Mouse (Mus musculus) liver, postnatal 0 days (tissue): ENCODE data around the gene Nrxn2. TPM values are rescaled to one million over a fixed set of nuclear protein-coding genes. Genes with fewer than 3 reads are reported as not detected.
A peak's percentile ranks its signal among the peaks of the same experiment; 100 is the strongest.

Experiments used
- ATAC-seq: fragments of 200-750 bp; cut with Nextera tagmentation; 2 replicates; pipeline ENCODE4 v1.8.0; 2017; ENCODE audit warnings: mild to moderate bottlenecking, moderate library complexity
- DNase-seq: peaks from one replicate; pipeline ENCODE4 v3.0.0-alpha.2; 2016
- H3K27ac ChIP-seq: fragments of 300-500 bp; sonication (generic); 2 replicates; pipeline ENCODE4 v1.5.1; 2014; ENCODE audit warnings: antibody characterized with exemption, moderate library complexity, mild to moderate bottlenecking, low read depth
- H3K27me3 ChIP-seq: fragments of 300-500 bp; sonication (generic); 2 replicates; pipeline ENCODE4 v1.6.1; 2014; ENCODE audit warnings: low read length, control low read depth, mixed read lengths; ENCODE audit not compliant: insufficient read depth
- H3K36me3 ChIP-seq: fragments of 300-500 bp; sonication (generic); replicated peaks from 2 replicates; pipeline ENCODE4 v1.6.1; 2014; ENCODE audit warnings: mild to moderate bottlenecking, control low read depth, low read length, moderate library complexity, mixed read lengths; ENCODE audit not compliant: insufficient read depth
- H3K4me1 ChIP-seq: fragments of 300-500 bp; sonication (generic); 2 replicates; pipeline ENCODE4 v1.6.1; 2014; ENCODE audit warnings: antibody characterized with exemption, mild to moderate bottlenecking, control low read depth; ENCODE audit not compliant: insufficient read depth
- H3K4me2 ChIP-seq: fragments of 300-500 bp; sonication (generic); 2 replicates; pipeline ENCODE4 v1.6.1; 2014; ENCODE audit warnings: low read depth, mild to moderate bottlenecking, low read length, moderate library complexity, mixed read lengths
- H3K4me3 ChIP-seq: fragments of 300-500 bp; sonication (generic); 2 replicates; pipeline ENCODE4 v1.5.1; 2014; ENCODE audit warnings: low read depth, low read length
- H3K9ac ChIP-seq: fragments of 300-500 bp; sonication (generic); replicated peaks from 2 replicates; pipeline ENCODE4 v1.6.1; 2014; ENCODE audit warnings: mild to moderate bottlenecking, moderate library complexity
- H3K9me3 ChIP-seq: fragments of 300-500 bp; sonication (generic); 2 replicates; pipeline ENCODE4 v1.6.1; 2016; ENCODE audit warnings: mild to moderate bottlenecking, control low read depth, low read length, mixed read lengths
- CTCF ChIP-seq: sonication (generic); IDR thresholded peaks from 2 replicates; pipeline ENCODE4 v1.5.1; 2016; ENCODE audit warnings: antibody characterized with exemption, low read depth
- EP300 ChIP-seq: IDR thresholded peaks from 2 replicates; pipeline ENCODE4 v1.6.1; 2016; ENCODE audit warnings: antibody characterized with exemption, low read depth, mild to moderate bottlenecking
- WGBS: fragments of 180-500 bp; shearing (Covaris S2); extraction: QIAGEN DNeasy Blood & Tissue Kit; methylation state at CpG from one replicate; pipeline ENCODE4 v1.1.7; 2014; ENCODE audit not compliant: insufficient replicate concordance; 5-methylcytosine and 5-hydroxymethylcytosine counted together
- polyA plus RNA-seq: library from polyadenylated mRNA; unstranded; fragments of >200 nt; fragmentation: Nextera tagmentation; extraction: Ambion mirVana; gene quantifications from 2 replicates; pipeline ENCODE4 v1.2.1, GENCODE M21; 2015

The Nrxn2 gene
- polyA plus RNA-seq, 1 experiment from 2014 or later, result 0.97 TPM

DNA sequence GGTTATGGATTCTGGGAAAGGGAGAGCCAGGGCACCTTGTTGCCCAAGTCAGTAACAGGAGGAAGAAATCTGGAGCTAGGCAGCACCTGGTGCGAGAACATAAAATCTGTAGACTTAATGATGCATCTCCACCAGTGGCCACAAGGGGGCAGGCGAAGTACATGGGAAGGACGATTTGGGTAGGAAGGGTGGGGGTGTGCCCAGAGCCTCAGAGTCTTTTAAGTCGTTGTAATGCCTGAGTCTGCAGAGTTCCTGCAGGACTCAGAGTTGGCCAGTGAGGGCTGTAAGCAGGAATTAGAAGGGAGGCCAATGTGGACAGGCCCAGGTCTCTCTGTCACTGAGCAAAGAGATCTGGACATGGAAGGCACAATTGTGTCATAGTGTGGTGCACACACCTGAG, 70.5 kb downstream of the Nrxn2 start:
- Histone ChIP-seq H3K27me3 (peaks cover 29% of the 10 kb centered on the region), H3K9ac (no peak overlapping the region), H3K36me3 (no peaks in the 10 kb centered on the region), H3K4me3 (no peak overlapping the region), H3K27ac (no peak overlapping the region), H3K4me2 (no peak overlapping the region), H3K9me3 (no peaks in the 10 kb centered on the region), H3K4me1 (no peaks in the 10 kb centered on the region)
- DNase-seq (peak; percentile 86), ATAC-seq (peak; percentile 35; the same call in 1 of the 2 replicates)
- WGBS, result 1% methylated on average over 4 of the region's 4 CpGs
- TF ChIP-seq EP300 (no peak), CTCF (peak; percentile 99)

DNA sequence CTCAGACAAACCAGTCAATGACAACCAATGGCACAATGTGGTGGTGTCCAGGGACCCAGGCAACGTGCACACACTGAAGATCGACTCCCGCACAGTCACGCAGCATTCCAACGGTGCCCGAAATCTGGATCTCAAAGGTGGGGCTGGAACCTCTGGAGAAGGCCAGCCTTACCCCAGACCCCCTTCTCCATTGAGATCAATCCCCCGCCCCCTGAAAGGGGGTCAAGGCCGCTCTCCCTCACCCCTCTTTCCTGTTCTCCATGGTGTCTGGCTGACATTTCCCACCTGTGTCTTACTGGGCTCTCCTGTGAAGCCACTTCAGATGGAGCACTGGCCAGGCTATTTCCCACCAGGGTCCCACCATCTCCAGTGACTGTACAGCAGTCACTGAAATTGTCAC, 73.0 kb downstream of the Nrxn2 start:
- Histone ChIP-seq H3K9ac (no peak overlapping the region), H3K4me3 (no peak overlapping the region), H3K27me3 (peaks cover 54% of the 10 kb centered on the region), H3K27ac (no peak overlapping the region), H3K36me3 (no peaks in the 10 kb centered on the region), H3K9me3 (no peaks in the 10 kb centered on the region), H3K4me1 (no peaks in the 10 kb centered on the region), H3K4me2 (no peak overlapping the region)
- no peak for TF ChIP-seq EP300
- no peak for TF ChIP-seq CTCF
- ATAC-seq (no peak), DNase-seq (no peak)
- 77% methylated on average over 8 of the region's 8 CpGs for WGBS

DNA sequence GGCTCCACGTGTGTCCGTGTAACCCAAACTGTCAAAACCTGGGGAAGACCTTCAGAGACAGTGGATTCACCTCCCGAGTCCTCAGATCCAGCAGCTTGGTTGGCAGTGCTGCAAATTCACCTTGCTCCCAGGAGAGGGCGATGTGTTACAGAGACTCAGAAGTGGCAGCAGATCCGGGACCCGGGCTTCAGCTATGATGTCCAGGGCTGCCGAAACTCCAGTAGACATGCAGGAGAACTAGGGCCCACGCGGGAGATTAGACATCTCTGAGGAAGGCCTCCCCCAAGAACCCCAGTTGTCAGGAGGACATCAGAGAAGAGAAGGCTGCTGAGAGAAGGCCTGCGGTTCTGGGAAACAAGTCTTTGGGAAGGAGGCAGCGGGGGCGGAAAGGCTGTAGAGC, 73.6 kb downstream of the Nrxn2 start:
- ATAC-seq, result no peak
- no peak overlapping the region for H3K27ac ChIP-seq
- no peaks in the 10 kb centered on the region for H3K4me1 ChIP-seq
- no peak overlapping the region for H3K4me2 ChIP-seq
- TF ChIP-seq EP300 (no peak), CTCF (peak; percentile 77)
- no peaks in the 10 kb centered on the region for H3K9me3 ChIP-seq
- H3K9ac ChIP-seq, result no peak overlapping the region
- H3K4me3 ChIP-seq, result no peak overlapping the region
- no peaks in the 10 kb centered on the region for H3K36me3 ChIP-seq
- WGBS, result 16% methylated on average over 12 of the region's 12 CpGs
- DNase-seq, result peak; percentile 56
- peaks cover 60% of the 10 kb centered on the region for H3K27me3 ChIP-seq

DNA sequence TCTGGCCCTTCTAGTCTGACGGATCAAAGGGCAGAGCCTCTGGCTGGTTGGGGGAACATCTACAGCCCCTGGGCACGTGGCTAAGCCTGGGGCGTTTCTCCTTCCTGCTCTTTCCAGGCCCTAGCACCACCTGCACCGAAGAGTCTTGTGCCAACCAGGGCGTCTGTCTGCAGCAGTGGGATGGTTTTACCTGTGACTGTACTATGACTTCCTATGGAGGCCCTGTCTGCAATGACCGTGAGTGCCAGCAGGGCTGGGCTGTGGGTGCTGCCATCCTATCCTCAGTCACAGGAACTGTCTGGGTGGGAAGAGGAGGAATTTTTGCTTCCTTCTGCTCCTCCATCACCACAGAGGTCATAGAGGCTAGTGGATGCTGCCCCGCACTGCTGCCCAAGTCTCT, 74.7 kb downstream of the Nrxn2 start:
- ATAC-seq (no peak), DNase-seq (no peak)
- H3K4me2 ChIP-seq, result no peak overlapping the region
- no peaks in the 10 kb centered on the region for H3K36me3 ChIP-seq
- no peak overlapping the region for H3K27ac ChIP-seq
- H3K9me3 ChIP-seq, result no peaks in the 10 kb centered on the region
- H3K27me3 ChIP-seq, result peaks cover 67% of the 10 kb centered on the region
- WGBS, result 69% methylated on average over 7 of the region's 7 CpGs
- H3K4me3 ChIP-seq, result no peak overlapping the region
- no peak overlapping the region for H3K9ac ChIP-seq
- no peaks in the 10 kb centered on the region for H3K4me1 ChIP-seq
- TF ChIP-seq EP300 (no peak), CTCF (0 out of 2 replicates have a peak, but pooled peaks have one; percentile 1)

DNA sequence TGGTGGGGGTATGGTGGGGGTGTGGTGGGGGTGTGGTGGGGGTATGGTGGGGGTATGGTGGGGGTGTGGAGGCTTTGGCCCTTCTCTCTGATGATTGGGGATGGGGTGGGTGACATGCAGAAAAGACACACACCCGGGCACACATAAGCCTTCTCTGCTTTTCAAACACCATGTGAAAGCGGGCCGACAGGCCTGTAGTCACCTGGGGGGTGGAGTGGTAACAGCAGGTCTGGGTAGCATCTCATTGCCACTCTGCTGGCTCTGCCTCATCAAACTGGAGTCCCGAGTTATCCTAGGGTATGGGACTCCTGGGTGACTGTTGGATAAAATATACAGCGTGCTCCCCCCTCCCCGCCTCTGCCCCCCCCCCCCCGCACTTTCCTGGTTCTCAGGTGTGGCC, 75.5 kb downstream of the Nrxn2 start:
- ATAC-seq (no peak), DNase-seq (no peak)
- H3K4me3 ChIP-seq, result no peak overlapping the region
- H3K27ac ChIP-seq, result no peak overlapping the region
- peaks cover 73% of the 10 kb centered on the region for H3K27me3 ChIP-seq
- H3K9me3 ChIP-seq, result no peaks in the 10 kb centered on the region
- H3K4me2 ChIP-seq, result no peak overlapping the region
- TF ChIP-seq CTCF (no peak), EP300 (no peak)
- H3K9ac ChIP-seq, result no peak overlapping the region
- 55% methylated on average over 5 of the region's 7 CpGs for WGBS
- H3K4me1 ChIP-seq, result no peaks in the 10 kb centered on the region
- H3K36me3 ChIP-seq, result no peaks in the 10 kb centered on the region

DNA sequence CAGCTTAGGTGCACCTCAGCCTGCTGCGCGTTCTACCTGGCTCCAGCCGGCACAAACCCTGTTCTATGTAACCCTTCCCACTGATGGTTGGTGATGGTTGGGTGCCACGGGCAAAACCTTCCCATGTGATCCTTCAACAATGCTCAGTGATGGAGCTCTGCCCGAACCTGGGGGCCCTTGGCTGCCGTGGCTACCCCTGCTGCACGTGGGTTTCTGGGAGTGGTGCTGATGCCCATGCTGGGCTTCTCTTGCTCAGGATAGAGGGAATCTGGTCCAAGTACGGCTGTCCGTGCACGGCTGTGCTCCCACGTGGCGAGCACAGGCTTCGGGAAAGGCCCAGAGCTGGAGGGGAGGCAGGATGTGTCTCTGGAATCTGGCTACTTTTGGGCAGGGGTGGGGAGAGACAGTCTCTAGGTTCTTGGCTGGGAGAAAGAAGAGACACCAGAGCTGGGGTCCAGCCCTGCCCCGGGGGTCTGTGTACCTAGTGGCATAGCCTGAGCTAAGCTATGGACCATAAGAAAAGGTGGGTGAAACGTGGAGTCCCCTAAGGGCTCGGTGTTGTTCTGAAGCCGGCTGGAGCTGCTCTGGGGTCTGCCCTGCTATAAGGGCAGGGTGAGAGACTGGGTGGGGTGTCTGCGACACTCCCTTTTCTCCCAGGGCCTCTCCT, 76.1 kb downstream of the Nrxn2 start:
- H3K4me3 ChIP-seq, result no peak overlapping the region
- no peaks in the 10 kb centered on the region for H3K36me3 ChIP-seq
- WGBS, result 57% methylated on average over 18 of the region's 18 CpGs
- peaks cover 79% of the 10 kb centered on the region for H3K27me3 ChIP-seq
- DNase-seq (no peak), ATAC-seq (no peak)
- no peaks in the 10 kb centered on the region for H3K9me3 ChIP-seq
- TF ChIP-seq CTCF, result no peak
- no peak overlapping the region for H3K9ac ChIP-seq
- H3K27ac ChIP-seq, result no peak overlapping the region
- no peaks in the 10 kb centered on the region for H3K4me1 ChIP-seq
- no peak overlapping the region for H3K4me2 ChIP-seq
